Mouse (Mus musculus) cerebellum, adult 2 months (tissue): ENCODE results near the gene Prr12.

ENCODE experiments used
- CTCF ChIP-seq: fragments of 200-500 bp; IDR thresholded peaks from 2 replicates; pipeline ENCODE4 v1.5.1; 2011; ENCODE audit warnings: low read depth, mild to moderate bottlenecking, control low read depth, low read length, moderate library complexity, borderline replicate concordance; ENCODE audit not compliant: insufficient read depth
- POLR2A ChIP-seq: fragments of 200-500 bp; IDR thresholded peaks from 2 replicates; pipeline ENCODE4 v1.6.1; 2011; ENCODE audit warnings: low read length, control low read depth, borderline replicate concordance; ENCODE audit not compliant: insufficient read depth

GRCm38 (mm10) chr7:45026256-45026655, 26.4 kb downstream of the Prr12 start:
- TF ChIP-seq POLR2A, result no peak
- TF ChIP-seq CTCF, result no peak
